Mouse (Mus musculus) midbrain, embryonic 12.5 days (tissue): Measurements from ENCODE around the gene Slc38a3. TPM values are rescaled to one million over a fixed set of nuclear protein-coding genes. Genes with fewer than 3 reads are reported as not detected.

Experiments
- ATAC-seq: fragments of 200-750 bp; cut with Nextera tagmentation; 2 replicates; pipeline ENCODE4 v1.8.0; 2017; ENCODE audit warnings: low read depth, moderate TSS enrichment, moderate library complexity; ENCODE audit not compliant: low FRiP score
- H3K27ac ChIP-seq: fragments of 300-500 bp; sonication (generic); replicated peaks from 2 replicates; pipeline ENCODE4 v1.5.1; 2016; ENCODE audit warnings: mild to moderate bottlenecking
- H3K27me3 ChIP-seq: fragments of 300-500 bp; sonication (generic); 2 replicates; pipeline ENCODE4 v1.6.1; 2016; ENCODE audit warnings: mild to moderate bottlenecking
- H3K36me3 ChIP-seq: fragments of 300-500 bp; sonication (generic); 2 replicates; pipeline ENCODE4 v1.6.1; 2016
- H3K4me1 ChIP-seq: fragments of 300-500 bp; sonication (generic); 2 replicates; pipeline ENCODE4 v1.6.1; 2016
- H3K4me2 ChIP-seq: fragments of 300-500 bp; sonication (generic); replicated peaks from 2 replicates; pipeline ENCODE4 v1.6.1; 2016; ENCODE audit warnings: mild to moderate bottlenecking, moderate library complexity
- H3K4me3 ChIP-seq: fragments of 300-500 bp; sonication (generic); 2 replicates; pipeline ENCODE4 v1.5.1; 2016; ENCODE audit warnings: mild to moderate bottlenecking
- H3K9ac ChIP-seq: fragments of 300-500 bp; sonication (generic); replicated peaks from 2 replicates; pipeline ENCODE4 v1.6.1; 2016; ENCODE audit warnings: mild to moderate bottlenecking, moderate library complexity
- H3K9me3 ChIP-seq: fragments of 300-500 bp; sonication (generic); 2 replicates; pipeline ENCODE4 v1.6.1; 2016; ENCODE audit warnings: mild to moderate bottlenecking
- WGBS: fragments of 180-500 bp; shearing (Covaris S2); methylation state at CpG from one replicate; pipeline ENCODE4 v1.1.7; 2016; 5-methylcytosine and 5-hydroxymethylcytosine counted together
- polyA plus RNA-seq: library from polyadenylated mRNA; unstranded; fragments of >200 nt; fragmentation: Nextera tagmentation; extraction: Ambion mirVana; gene quantifications from 2 replicates; pipeline ENCODE4 v1.2.1, GENCODE M21; 2016

The Slc38a3 gene
- polyA plus RNA-seq, 1 experiment from 2014 or later, result 13.9 TPM

GRCm38 (mm10) chr9:107631861-107632260 is 37.5 kb downstream of the Slc38a3 start:
- Histone ChIP-seq H3K4me1 (peaks cover 84% of the 10 kb centered on the region), H3K4me3 (peak overlapping the region; percentile 81), H3K9ac (peak overlapping the region; percentile 95), H3K27ac (peak overlapping the region; percentile 99), H3K9me3 (no peaks in the 10 kb centered on the region), H3K4me2 (peak overlapping the region; percentile 95), H3K36me3 (0 out of 2 replicates have a peak, but pooled peaks cover 3% of the 10 kb centered on the region), H3K27me3 (no peaks in the 10 kb centered on the region)
- 63% methylated on average over 8 of the region's 8 CpGs for WGBS
- ATAC-seq, result no peak

- peak overlapping the region; percentile 81 for H3K4me3 ChIP-seq
- H3K9ac ChIP-seq, result peak overlapping the region; percentile 95; the same call in 1 of the 2 replicates
- ATAC-seq, result no peak
- 28% methylated on average over 9 of the region's 9 CpGs for WGBS
- H3K27ac ChIP-seq, result peak overlapping the region; percentile 99
- peak overlapping the region; percentile 95 for H3K4me2 ChIP-seq
- peaks cover 84% of the 10 kb centered on the region for H3K4me1 ChIP-seq
- 0 out of 2 replicates have a peak, but pooled peaks cover 3% of the 10 kb centered on the region for H3K36me3 ChIP-seq
- no peaks in the 10 kb centered on the region for H3K27me3 ChIP-seq
- no peaks in the 10 kb centered on the region for H3K9me3 ChIP-seq
These were observed 38.0 kb downstream of the Slc38a3 start for GRCm38 (mm10) chr9:107631311-107631826.

GRCm38 (mm10) chr9:107630576-107630975 is 38.8 kb downstream of the Slc38a3 start:
- H3K36me3 ChIP-seq, result 0 out of 2 replicates have a peak, but pooled peaks cover 3% of the 10 kb centered on the region
- peak overlapping the region; percentile 33 for H3K4me3 ChIP-seq

DNA sequence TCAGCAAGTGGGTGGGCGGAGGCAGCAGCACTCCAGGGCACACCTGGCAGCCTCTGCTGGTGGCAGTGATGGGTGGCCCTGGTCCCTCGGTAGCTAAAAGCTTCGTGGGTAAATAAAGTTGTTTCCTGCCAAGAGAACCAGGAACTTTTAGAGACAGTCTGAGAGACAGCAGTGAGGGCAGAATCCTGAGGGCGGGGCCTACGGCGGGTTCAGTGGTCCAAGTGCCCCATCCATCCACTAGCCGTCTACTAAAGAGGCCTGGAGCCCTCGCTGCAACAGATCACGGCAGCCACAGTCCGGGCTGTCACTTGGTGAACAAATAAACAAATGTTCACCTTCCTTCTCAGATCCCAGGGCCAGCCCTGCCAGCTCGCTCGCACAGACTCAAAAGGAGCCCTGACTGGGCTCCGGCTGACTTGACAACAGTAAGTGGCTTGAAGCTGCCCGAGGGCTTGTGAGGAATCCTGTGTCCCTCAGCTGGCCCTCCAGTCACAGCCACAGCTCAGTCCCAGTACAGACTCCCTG is 39.4 kb downstream of the Slc38a3 start:
- Histone ChIP-seq H3K4me2 (peak overlapping the region; percentile 95), H3K4me3 (peak overlapping the region; percentile 33), H3K36me3 (peaks cover 9% of the 10 kb centered on the region; the same call in 1 of the 2 replicates), H3K9me3 (no peaks in the 10 kb centered on the region), H3K27ac (peak overlapping the region; percentile 99), H3K9ac (peak overlapping the region; percentile 68), H3K27me3 (no peaks in the 10 kb centered on the region), H3K4me1 (peaks cover 88% of the 10 kb centered on the region)
- WGBS, result 6% methylated on average over 14 of the region's 14 CpGs
- peak; percentile 14 for ATAC-seq

More at GRCm38 (mm10) chr9:107630576-107630975, 38.8 kb downstream of the Slc38a3 start:
- peak; percentile 55 for ATAC-seq
- Histone ChIP-seq H3K27ac (peak overlapping the region; percentile 99), H3K9ac (peak overlapping the region; percentile 68), H3K4me2 (peak overlapping the region; percentile 95), H3K27me3 (no peaks in the 10 kb centered on the region), H3K9me3 (no peaks in the 10 kb centered on the region), H3K4me1 (peaks cover 84% of the 10 kb centered on the region)
- WGBS, result 2% methylated on average over 4 of the region's 4 CpGs

- Histone ChIP-seq H3K9me3 (no peaks in the 10 kb centered on the region), H3K36me3 (peaks cover 15% of the 10 kb centered on the region; the same call in 1 of the 2 replicates), H3K27me3 (no peaks in the 10 kb centered on the region), H3K4me1 (peaks cover 92% of the 10 kb centered on the region), H3K4me3 (peak overlapping the region; percentile 6; the same call in 1 of the 2 replicates), H3K9ac (peak overlapping the region; percentile 62), H3K27ac (peak overlapping the region; percentile 99), H3K4me2 (peak overlapping the region; percentile 95)
- WGBS, result 21% methylated on average over 4 of the region's 4 CpGs
- ATAC-seq, result no peak
These were observed 40.0 kb downstream of the Slc38a3 start for GRCm38 (mm10) chr9:107629411-107629730.

DNA sequence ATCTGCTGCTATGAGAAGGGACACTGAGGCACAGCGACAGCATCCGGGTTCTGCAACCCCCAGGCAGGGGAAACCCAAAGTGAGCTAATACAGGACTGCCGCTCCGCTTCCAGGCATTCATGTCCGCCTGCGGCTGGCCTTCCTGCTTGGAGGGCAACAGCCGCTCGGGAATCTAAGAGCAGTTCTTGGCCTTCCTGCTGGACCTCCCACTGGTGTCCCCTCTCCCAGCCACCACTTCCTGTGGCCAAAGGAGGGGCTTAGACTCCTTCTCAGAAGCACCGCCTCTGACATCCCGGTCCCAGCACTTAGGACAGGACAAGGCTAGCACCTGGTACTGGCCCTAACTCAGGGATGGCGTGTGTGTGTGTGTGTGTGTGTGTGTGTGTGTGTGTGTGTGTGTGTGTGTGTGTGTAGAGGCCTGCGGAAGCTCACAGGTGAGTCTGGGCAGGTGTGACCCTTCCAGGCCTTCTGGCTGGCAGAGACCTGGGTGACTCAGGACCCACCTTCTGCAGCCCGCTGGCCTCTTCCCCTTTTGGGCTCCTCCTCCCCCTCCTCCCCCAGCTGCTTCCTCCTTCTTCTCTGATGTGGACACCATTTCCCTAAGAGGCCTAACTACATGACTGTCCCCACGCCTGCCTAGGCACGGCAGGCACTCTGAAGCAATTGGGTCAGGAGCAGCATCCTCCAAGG is 40.5 kb downstream of the Slc38a3 start:
- ATAC-seq, result no peak
- Histone ChIP-seq H3K9me3 (no peaks in the 10 kb centered on the region), H3K36me3 (peaks cover 19% of the 10 kb centered on the region; the same call in 1 of the 2 replicates), H3K27me3 (no peaks in the 10 kb centered on the region), H3K4me3 (peak overlapping the region; percentile 10; the same call in 1 of the 2 replicates), H3K9ac (peak overlapping the region; percentile 62), H3K27ac (peak overlapping the region; percentile 99), H3K4me1 (peaks cover 89% of the 10 kb centered on the region), H3K4me2 (peak overlapping the region; percentile 95)
- 34% methylated on average over 13 of the region's 15 CpGs for WGBS

- H3K27ac ChIP-seq, result peak overlapping the region; percentile 99
- ATAC-seq, result no peak
- H3K9me3 ChIP-seq, result no peaks in the 10 kb centered on the region
- peak overlapping the region; percentile 24 for H3K4me3 ChIP-seq
- no peaks in the 10 kb centered on the region for H3K27me3 ChIP-seq
- peaks cover 29% of the 10 kb centered on the region; the same call in 1 of the 2 replicates for H3K36me3 ChIP-seq
- H3K9ac ChIP-seq, result peak overlapping the region; percentile 62
- H3K4me1 ChIP-seq, result peaks cover 84% of the 10 kb centered on the region
- 16% methylated on average over 20 of the region's 20 CpGs for WGBS
- peak overlapping the region; percentile 95 for H3K4me2 ChIP-seq
These were observed 41.7 kb downstream of the Slc38a3 start for GRCm38 (mm10) chr9:107627387-107628255.

GRCm38 (mm10) chr9:107626844-107627277 is 42.5 kb downstream of the Slc38a3 start:
- H3K9me3 ChIP-seq, result no peaks in the 10 kb centered on the region
- no peaks in the 10 kb centered on the region for H3K27me3 ChIP-seq
- H3K4me3 ChIP-seq, result peak overlapping the region; percentile 24
- peaks cover 77% of the 10 kb centered on the region for H3K4me1 ChIP-seq
- peak overlapping the region; percentile 62 for H3K9ac ChIP-seq
- H3K27ac ChIP-seq, result peak overlapping the region; percentile 99
- 6% methylated on average over 2 of the region's 2 CpGs for whole genome bisulfite sequencing
- peak overlapping the region; percentile 95 for H3K4me2 ChIP-seq
- peak; percentile 68 for ATAC-seq
- peaks cover 35% of the 10 kb centered on the region for H3K36me3 ChIP-seq

DNA sequence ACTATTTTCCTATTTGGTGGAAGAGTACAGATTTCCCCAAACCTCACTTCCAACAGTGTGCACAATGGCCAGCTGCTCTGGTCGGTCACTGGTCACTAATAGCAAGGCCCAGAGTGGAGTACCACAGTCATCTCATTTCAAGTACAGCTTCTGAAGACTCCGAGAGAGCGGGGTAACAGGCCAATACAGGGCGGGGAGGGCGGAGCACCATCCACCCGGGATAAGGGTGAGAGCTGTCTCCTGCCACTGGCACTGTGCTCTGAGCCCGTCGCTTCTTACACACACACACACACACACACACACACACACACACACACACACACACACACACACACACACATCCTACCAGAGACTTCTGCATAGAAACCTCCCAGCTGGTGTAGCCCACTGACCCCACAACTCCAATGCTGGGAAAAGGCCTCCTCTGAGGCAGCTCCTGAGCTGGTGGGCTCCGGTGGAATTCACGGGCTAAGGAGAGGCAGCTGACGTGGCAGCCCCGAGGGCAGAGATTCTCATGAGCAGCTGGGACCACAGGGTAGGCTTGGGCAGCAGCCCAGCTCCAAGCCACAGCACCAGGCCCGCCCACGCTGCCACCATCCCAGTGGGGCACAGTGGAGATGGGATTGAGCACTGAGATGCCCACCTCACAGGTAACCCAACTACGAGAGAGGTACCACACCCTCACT is 43.0 kb downstream of the Slc38a3 start:
- Histone ChIP-seq H3K36me3 (peaks cover 35% of the 10 kb centered on the region), H3K9me3 (no peaks in the 10 kb centered on the region), H3K4me1 (peaks cover 71% of the 10 kb centered on the region), H3K4me3 (peak overlapping the region; percentile 24), H3K27me3 (no peaks in the 10 kb centered on the region), H3K9ac (peak overlapping the region; percentile 62), H3K4me2 (peak overlapping the region; percentile 95), H3K27ac (peak overlapping the region; percentile 99)
- ATAC-seq, result peak; percentile 46
- 22% methylated on average over 15 of the region's 15 CpGs for WGBS

DNA sequence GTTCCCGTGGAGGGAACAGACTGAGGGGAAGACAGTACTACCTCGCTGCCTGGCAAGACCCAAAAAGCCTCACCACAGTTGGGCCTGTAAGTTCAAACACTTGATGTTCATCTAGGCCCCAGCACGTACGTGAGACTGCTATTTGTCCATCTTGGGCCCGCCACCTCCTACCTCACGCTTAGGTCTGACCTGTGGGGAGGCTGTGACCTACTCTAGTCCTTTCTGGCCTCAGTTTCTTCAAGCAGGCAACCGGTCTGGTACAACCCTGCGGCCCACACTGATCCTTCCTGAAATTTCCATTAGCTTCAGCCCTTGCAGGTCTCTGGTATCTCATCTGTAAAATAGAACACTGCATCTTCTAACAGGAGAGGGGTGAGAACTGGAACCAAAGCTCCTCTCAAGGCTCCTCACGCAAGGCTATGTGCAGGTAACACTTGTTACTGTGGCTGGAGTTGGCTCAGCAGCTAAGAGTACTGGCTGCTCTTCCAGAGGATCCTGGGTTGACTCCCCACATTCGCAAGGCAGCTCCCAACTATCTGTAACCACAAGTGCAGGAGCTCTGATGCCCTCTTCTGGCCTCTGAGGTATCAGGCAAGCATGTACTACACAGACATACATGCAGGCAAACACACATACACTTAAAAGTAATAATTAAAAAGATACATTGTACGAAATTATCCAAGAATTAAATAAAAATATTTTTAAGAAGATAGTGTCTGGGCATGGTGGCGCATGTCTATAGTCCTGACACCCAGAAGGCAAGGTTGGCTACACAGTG is 43.8 kb downstream of the Slc38a3 start:
- Histone ChIP-seq H3K27me3 (no peaks in the 10 kb centered on the region), H3K9ac (peak overlapping the region; percentile 62; the same call in 1 of the 2 replicates), H3K36me3 (peaks cover 36% of the 10 kb centered on the region), H3K27ac (peak overlapping the region; percentile 99), H3K4me2 (peak overlapping the region; percentile 95; the same call in 1 of the 2 replicates), H3K4me3 (no peak overlapping the region), H3K4me1 (peaks cover 63% of the 10 kb centered on the region), H3K9me3 (no peaks in the 10 kb centered on the region)
- ATAC-seq, result no peak
- 85% methylated on average over 12 of the region's 12 CpGs for WGBS
